In the genomic region with DNA sequence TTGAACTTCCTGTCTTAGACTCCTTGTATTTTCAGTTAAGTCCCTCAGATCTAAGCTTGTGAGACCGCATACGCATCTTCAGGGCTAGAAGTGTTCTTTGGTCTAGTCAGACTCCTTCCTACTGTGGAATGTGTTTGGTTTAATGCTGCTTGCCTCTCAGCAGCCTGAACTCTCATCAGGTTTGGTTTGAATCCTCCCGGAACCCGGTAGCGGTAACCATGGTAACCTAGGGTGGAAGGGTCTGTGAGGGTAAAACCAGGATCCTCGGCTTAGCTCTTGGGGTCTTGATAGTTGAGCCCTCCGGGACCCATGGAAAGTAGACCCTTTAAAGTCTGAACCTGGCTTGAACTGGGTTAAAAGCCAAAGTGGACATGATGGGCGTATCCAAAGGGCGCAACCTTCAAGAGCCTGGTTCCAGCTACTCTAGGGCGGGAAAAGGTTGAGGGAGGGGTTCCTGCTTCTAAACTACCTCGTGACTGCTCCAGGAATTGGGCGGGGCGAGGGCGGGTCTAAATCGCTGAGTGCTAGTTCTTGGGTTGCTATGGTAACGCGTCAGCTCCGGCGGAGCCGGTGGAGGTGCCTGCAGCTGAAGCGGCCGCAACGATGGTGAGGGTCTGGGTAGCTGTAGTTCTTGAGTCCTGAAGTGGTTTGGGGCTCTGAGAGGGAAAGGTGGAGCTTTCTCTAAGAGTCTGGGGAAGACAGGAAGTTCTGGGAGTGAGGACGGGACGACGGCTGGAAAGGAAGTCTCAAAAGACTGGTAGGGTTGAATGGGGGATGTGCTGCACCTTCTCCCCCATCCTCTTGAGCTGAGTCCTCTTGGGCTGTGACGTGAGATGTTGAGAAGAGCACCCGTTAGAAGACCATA, we compare ENCODE assay signal across 9 mouse cellular contexts. TPM values are rescaled to one million over a fixed set of nuclear protein-coding genes. Genes with fewer than 3 reads are reported as not detected.
DNase-seq lines count a peak whose midpoint lies in the region; ATAC-seq and TF ChIP-seq lines count a peak whose summit lies in the region.
"Had no signal": no experiment of that assay in that cellular context is flagged by ENCODE, and none has a peak within 500 bp of the region (broad histone marks: within the 10 kb centered on the region; RNA-seq: fewer than 3 reads in every experiment).

Cfap45 (plus strand) TSS at position 226 of the 865 bp plus-strand sequence.

- peak within 1 kb of the TSS; percentile 14; the same call in 1 of the 2 replicates for H3K9ac ChIP-seq in forebrain, embryonic 13.5 days
- H3K9ac ChIP-seq in heart, postnatal 0 days (replicated peaks; ENCODE audit: low read depth, low read length): no peak within 1 kb of the TSS; the same call in 1 of the 2 replicates
- no peak within 1 kb of the TSS for H3K9ac ChIP-seq in liver, embryonic 13.5 days
- peak within 1 kb of the TSS; percentile 56 for H3K9ac ChIP-seq in stomach, embryonic 16.5 days (ENCODE audit: low read length)

- no peak for TF ChIP-seq EP300 in heart, postnatal 0 days (IDR thresholded peaks at IDR 0.05; ENCODE audit: low read depth)

- H3K27me3 ChIP-seq in forebrain, embryonic 13.5 days: no peaks in the 10 kb centered on the region
- H3K27me3 ChIP-seq in heart, postnatal 0 days (ENCODE audit: control insufficient read depth, insufficient read depth, low read length): peaks cover under 1% of the 10 kb centered on the region; the same call in 1 of the 2 replicates
- H3K27me3 ChIP-seq in liver, embryonic 13.5 days: peaks cover 35% of the 10 kb centered on the region
- no peaks in the 10 kb centered on the region for H3K27me3 ChIP-seq in stomach, embryonic 16.5 days (ENCODE audit: control insufficient read depth, insufficient read depth, low read length)

- peaks cover 11% of the 10 kb centered on the region for H3K4me1 ChIP-seq in forebrain, embryonic 13.5 days
- H3K4me1 ChIP-seq in heart, postnatal 0 days (ENCODE audit: control insufficient read depth, insufficient read depth): peaks cover 7% of the 10 kb centered on the region; the same call in 1 of the 2 replicates
- H3K4me1 ChIP-seq in liver, embryonic 13.5 days (replicated peaks): peaks cover 21% of the 10 kb centered on the region
- peaks cover 21% of the 10 kb centered on the region for H3K4me1 ChIP-seq in stomach, embryonic 16.5 days (ENCODE audit: control insufficient read depth, insufficient read depth, low read length)

- peak within 1 kb of the TSS; percentile 31 for H3K4me3 ChIP-seq in forebrain, embryonic 13.5 days
- H3K4me3 ChIP-seq in heart, postnatal 0 days (ENCODE audit: low read depth, low read length): peak within 1 kb of the TSS; percentile 46
- peak within 1 kb of the TSS; percentile 27 for H3K4me3 ChIP-seq in liver, embryonic 13.5 days (replicated peaks)
- H3K4me3 ChIP-seq in stomach, embryonic 16.5 days (replicated peaks; ENCODE audit: low read length): peak within 1 kb of the TSS; percentile 48

- H3K36me3 ChIP-seq in forebrain, embryonic 13.5 days (ENCODE audit: poor library complexity, severe bottlenecking): no peaks in the 10 kb centered on the region
- no peaks in the 10 kb centered on the region for H3K36me3 ChIP-seq in heart, postnatal 0 days (replicated peaks; ENCODE audit: control insufficient read depth, insufficient read depth, low read length)
- H3K36me3 ChIP-seq in liver, embryonic 13.5 days: no peaks in the 10 kb centered on the region
- H3K36me3 ChIP-seq in stomach, embryonic 16.5 days (ENCODE audit: control insufficient read depth, insufficient read depth, low read length): no peaks in the 10 kb centered on the region

- DNase-seq in layer of hippocampus, adult 11-12 months (ENCODE audit: low spot score): peak; percentile 76
- DNase-seq in layer of hippocampus, adult 9-10 months (ENCODE audit: low spot score): no peak
- peak; percentile 87 for DNase-seq in heart, postnatal 0 days (ENCODE audit: low spot score)
- DNase-seq in kidney, postnatal 14 days: peak; percentile 93
- peak; percentile 39 for DNase-seq in liver, embryonic 13.5 days
- peak; percentile 94 for DNase-seq in naive thymus-derived CD4-positive, alpha-beta T cell, adult 2 months (ENCODE audit: low read depth)

- TF ChIP-seq CTCF in heart, postnatal 0 days (IDR thresholded peaks at IDR 0.05; ENCODE audit: low read depth): no peak

- peak; percentile 95 for ATAC-seq in forebrain, embryonic 13.5 days
- ATAC-seq in heart, postnatal 0 days (ENCODE audit: insufficient read depth, low read depth): peak; percentile 65
- peak; percentile 63 for ATAC-seq in liver, embryonic 13.5 days (ENCODE audit: low read depth)
- peak; percentile 80 for ATAC-seq in stomach, embryonic 16.5 days (ENCODE audit: insufficient read depth, low FRiP score)

- WGBS in forebrain, embryonic 13.5 days: 4% methylated on average over 28 of the region's 28 CpGs
- 5% methylated on average over 28 of the region's 28 CpGs for WGBS in heart, postnatal 0 days
- 4% methylated on average over 28 of the region's 28 CpGs for WGBS in liver, embryonic 13.5 days (ENCODE audit: insufficient replicate concordance)
- WGBS in stomach, embryonic 16.5 days: 4% methylated on average over 28 of the region's 28 CpGs

- H3K9me3 ChIP-seq in forebrain, embryonic 13.5 days (replicated peaks): peaks cover 7% of the 10 kb centered on the region
- 0 out of 2 replicates have a peak, but pooled peaks cover 3% of the 10 kb centered on the region for H3K9me3 ChIP-seq in heart, postnatal 0 days (replicated peaks; ENCODE audit: control insufficient read depth, low read length)
- H3K9me3 ChIP-seq in liver, embryonic 13.5 days (replicated peaks): no peaks in the 10 kb centered on the region
- no peaks in the 10 kb centered on the region; the same call in 1 of the 2 replicates for H3K9me3 ChIP-seq in stomach, embryonic 16.5 days (replicated peaks; ENCODE audit: control insufficient read depth, low read length)

- peak within 1 kb of the TSS; percentile 61 for H3K4me2 ChIP-seq in forebrain, embryonic 13.5 days
- peak within 1 kb of the TSS; percentile 64 for H3K4me2 ChIP-seq in heart, postnatal 0 days (ENCODE audit: low read depth, low read length)
- H3K4me2 ChIP-seq in liver, embryonic 13.5 days: peak within 1 kb of the TSS; percentile 51
- peak within 1 kb of the TSS; percentile 71 for H3K4me2 ChIP-seq in stomach, embryonic 16.5 days (ENCODE audit: low read depth, low read length)

- no peak within 1 kb of the TSS for H3K27ac ChIP-seq in forebrain, embryonic 13.5 days
- peak within 1 kb of the TSS; percentile 46; the same call in 1 of the 2 replicates for H3K27ac ChIP-seq in heart, postnatal 0 days (ENCODE audit: low read depth)
- no peak within 1 kb of the TSS for H3K27ac ChIP-seq in liver, embryonic 13.5 days
- peak within 1 kb of the TSS; percentile 29; the same call in 1 of the 2 replicates for H3K27ac ChIP-seq in stomach, embryonic 16.5 days (ENCODE audit: low read length)

RNA-seq across cellular contexts. Expression of gene Cfap45, which starts in this region (rescaled TPM):
- 1.4 and 2.2 TPM in 2 replicates for polyA plus RNA-seq in forebrain, embryonic 13.5 days (2015; fragmentation: Nextera tagmentation; extraction: Ambion mirVana)
- 3.6 and 6.6 TPM in 2 replicates for total RNA-seq in heart, postnatal 0 days (2014; rRNA removed; ENCODE audit: low replicate concordance)
- polyA plus RNA-seq in heart, postnatal 0 days (2015; fragmentation: Nextera tagmentation; extraction: Ambion mirVana): 2.3 and 2.6 TPM in 2 replicates
- 0.17 and 0.44 TPM in 2 replicates for polyA plus RNA-seq in liver, embryonic 13.5 days (2015; fragmentation: Nextera tagmentation; extraction: Ambion mirVana)
- 2.6 and 3.1 TPM in 2 replicates for polyA plus RNA-seq in stomach, embryonic 16.5 days (2015; fragmentation: Nextera tagmentation; extraction: Ambion mirVana)
- total RNA-seq: CH12.LX had no signal

Comparison
In these comparisons a context has a peak if more than half of its experiments do, and no peak if none do; other contexts are left out.
1. Peak in DNase-seq, ATAC-seq, H3K4me3 ChIP-seq and H3K4me2 ChIP-seq in liver, embryonic 13.5 days; RNA of the gene not detected or under 1 TPM.
2. H3K27ac ChIP-seq: peak in heart, postnatal 0 days (single experiment) and stomach, embryonic 16.5 days (single experiment); none in forebrain, embryonic 13.5 days (single experiment) and liver, embryonic 13.5 days (single experiment).
3. H3K9ac ChIP-seq: peak in forebrain, embryonic 13.5 days (single experiment) and stomach, embryonic 16.5 days (single experiment); none in heart, postnatal 0 days (single experiment) and liver, embryonic 13.5 days (single experiment).
4. Peak in every context shown above with its lines, with median percentiles within 50 percentile points of each other: ATAC-seq, H3K4me2 ChIP-seq and H3K4me3 ChIP-seq.